Mouse (Mus musculus) CH12.LX (cell line): ENCODE measurements around the gene Stard7. TPM values are rescaled to one million over a fixed set of nuclear protein-coding genes. Genes with fewer than 3 reads are reported as not detected.

ENCODE experiments used
- DNase-seq: peaks from one replicate; pipeline ENCODE4 v3.0.0-alpha.2; 2013; ENCODE audit errors: extremely low read depth
- H3K27ac ChIP-seq: 2 replicates; pipeline ENCODE4 v1.5.1; 2012; ENCODE audit warnings: low read depth, mild to moderate bottlenecking, control low read depth, moderate library complexity; ENCODE audit not compliant: insufficient read depth
- H3K27me3 ChIP-seq: replicated peaks from 2 replicates; pipeline ENCODE3; 2012; ENCODE audit warnings: inconsistent platforms
- H3K36me3 ChIP-seq, 2 experiments: replicated peaks in 1 of 2; 2 replicates each; pipeline versions ENCODE3 to v1.6.1; 2012; ENCODE audit warnings: inconsistent platforms in 1 of 2, low read length in 1 of 2, mild to moderate bottlenecking in 1 of 2, mixed read lengths in 1 of 2, moderate library complexity in 1 of 2; ENCODE audit not compliant: control insufficient read depth in 1 of 2, insufficient read depth in 1 of 2
- H3K4me1 ChIP-seq, 2 experiments: 2 replicates each; pipeline ENCODE4 v1.6.1; 2012; ENCODE audit warnings: inconsistent platforms in 1 of 2, moderate library complexity in 1 of 2; ENCODE audit not compliant: insufficient read depth in 2 of 2, control insufficient read depth in 1 of 2
- H3K4me2 ChIP-seq: 2 replicates; pipeline ENCODE4 v1.6.1; 2012; ENCODE audit warnings: low read depth, mild to moderate bottlenecking, control low read depth; ENCODE audit not compliant: poor library complexity, insufficient read depth, severe bottlenecking
- H3K4me3 ChIP-seq, 3 experiments: fragments of 150-350 bp in 1 of 3; sonication (generic) in 1 of 3; replicated peaks in 1 of 3; 2 replicates each; pipeline versions ENCODE3 to v1.5.1; 2011 to 2012; ENCODE audit warnings: low read depth in 2 of 3, low read length in 2 of 3, mild to moderate bottlenecking in 2 of 3, moderate library complexity in 2 of 3, control low read depth in 1 of 3, improper control_type of control experiment in 1 of 3, inconsistent platforms in 1 of 3, mixed read lengths in 1 of 3; ENCODE audit not compliant: poor library complexity in 1 of 3
- H3K79me2 ChIP-seq: replicated peaks from 2 replicates; pipeline ENCODE4 v1.6.1; 2012; ENCODE audit warnings: mild to moderate bottlenecking, moderate library complexity; ENCODE audit not compliant: control insufficient read depth, poor library complexity, insufficient read depth, severe bottlenecking; ENCODE audit errors: extremely low read depth
- H3K9ac ChIP-seq: 2 replicates; pipeline ENCODE4 v1.6.1; 2012; ENCODE audit warnings: low read depth, mild to moderate bottlenecking, control low read depth, moderate library complexity; ENCODE audit not compliant: insufficient read depth
- H3K9me3 ChIP-seq: replicated peaks from 2 replicates; pipeline ENCODE3; 2012; ENCODE audit warnings: low read length, inconsistent platforms, mixed read lengths
- CHD1 ChIP-seq: IDR thresholded peaks from 2 replicates; pipeline ENCODE4 v1.6.1; 2012; ENCODE audit warnings: low read depth, low read length, improper control_type of control experiment, inconsistent platforms
- CHD2 ChIP-seq: IDR thresholded peaks from 2 replicates; pipeline ENCODE4 v1.6.1; 2011; ENCODE audit warnings: low read length, improper control_type of control experiment
- CTCF ChIP-seq, 2 experiments: IDR thresholded peaks in 1 of 2; conservative IDR thresholded peaks in 1 of 2; 2 replicates each; pipeline ENCODE4 v1.5.1; 2011 to 2012; ENCODE audit warnings: low read depth in 2 of 2, low read length in 2 of 2, improper control_type of control experiment in 1 of 2, inconsistent platforms in 1 of 2, mild to moderate bottlenecking in 1 of 2, moderate library complexity in 1 of 2
- E2F4 ChIP-seq: IDR thresholded peaks from 2 replicates; pipeline ENCODE4 v1.6.1; 2011; ENCODE audit warnings: low read depth, low read length, improper control_type of control experiment; ENCODE audit not compliant: insufficient replicate concordance
- ELF1 ChIP-seq: IDR thresholded peaks from 2 replicates; pipeline ENCODE4 v1.6.1; 2014; ENCODE audit warnings: low read depth, mild to moderate bottlenecking, inconsistent platforms, low read length, improper control_type of control experiment
- EP300 ChIP-seq: IDR thresholded peaks from 2 replicates; pipeline ENCODE4 v1.6.1; 2011; ENCODE audit warnings: low read length, improper control_type of control experiment
- ETS1 ChIP-seq: conservative IDR thresholded peaks from 2 replicates; pipeline ENCODE4 v1.6.1; 2012; ENCODE audit warnings: low read depth, mild to moderate bottlenecking, inconsistent platforms, low read length, improper control_type of control experiment, moderate library complexity
- GABPA ChIP-seq: IDR thresholded peaks from 2 replicates; pipeline ENCODE4 v1.6.1; 2012; ENCODE audit warnings: low read depth, low read length, improper control_type of control experiment, inconsistent platforms; ENCODE audit not compliant: insufficient replicate concordance
- HCFC1 ChIP-seq: IDR thresholded peaks from 2 replicates; pipeline ENCODE4 v1.6.1; 2012; ENCODE audit warnings: low read depth, mild to moderate bottlenecking, inconsistent platforms, low read length, improper control_type of control experiment
- IRF4 ChIP-seq: IDR thresholded peaks from 2 replicates; pipeline ENCODE4 v1.6.1; 2014; ENCODE audit warnings: low read depth, mild to moderate bottlenecking, inconsistent platforms, low read length, improper control_type of control experiment
- JUN ChIP-seq: IDR thresholded peaks from 2 replicates; pipeline ENCODE4 v1.6.1; 2011; ENCODE audit warnings: low read depth, mild to moderate bottlenecking, low read length, improper control_type of control experiment, moderate library complexity; ENCODE audit not compliant: insufficient read depth
- JUND ChIP-seq: conservative IDR thresholded peaks from 2 replicates; pipeline ENCODE4 v1.6.1; 2011; ENCODE audit warnings: low read depth, low read length, improper control_type of control experiment
- KAT2A ChIP-seq: IDR thresholded peaks from 2 replicates; pipeline ENCODE4 v1.6.1; 2012; ENCODE audit warnings: low read length, improper control_type of control experiment, inconsistent platforms; ENCODE audit not compliant: insufficient replicate concordance
- MAFK ChIP-seq: IDR thresholded peaks from 2 replicates; pipeline ENCODE4 v1.6.1; 2011; ENCODE audit warnings: low read length, improper control_type of control experiment; ENCODE audit not compliant: insufficient replicate concordance
- MAX ChIP-seq: IDR thresholded peaks from 2 replicates; pipeline ENCODE4 v1.6.1; 2011; ENCODE audit warnings: low read length, improper control_type of control experiment
- MAZ ChIP-seq: IDR thresholded peaks from 2 replicates; pipeline ENCODE4 v1.6.1; 2012; ENCODE audit warnings: low read depth, mild to moderate bottlenecking, inconsistent platforms, low read length, improper control_type of control experiment, moderate library complexity
- MEF2A ChIP-seq: IDR thresholded peaks from 2 replicates; pipeline ENCODE4 v1.6.1; 2014; ENCODE audit warnings: low read depth, mild to moderate bottlenecking, inconsistent platforms, low read length, improper control_type of control experiment, borderline replicate concordance
- MXI1 ChIP-seq: IDR thresholded peaks from 2 replicates; pipeline ENCODE4 v1.6.1; 2011; ENCODE audit warnings: mild to moderate bottlenecking, low read depth, low read length, improper control_type of control experiment
- MYC ChIP-seq: IDR thresholded peaks from 2 replicates; pipeline ENCODE4 v1.6.1; 2011; ENCODE audit warnings: low read depth, mild to moderate bottlenecking, improper control_type of control experiment, low read length
- NELFE ChIP-seq: IDR thresholded peaks from 2 replicates; pipeline ENCODE4 v1.6.1; 2011; ENCODE audit warnings: low read depth, low read length, improper control_type of control experiment
- NRF1 ChIP-seq: IDR thresholded peaks from 2 replicates; pipeline ENCODE4 v1.6.1; 2014; ENCODE audit warnings: low read depth, mild to moderate bottlenecking, inconsistent platforms, low read length, improper control_type of control experiment, moderate library complexity
- POLR2A ChIP-seq: IDR thresholded peaks from 2 replicates; pipeline ENCODE4 v1.6.1; 2011; ENCODE audit warnings: low read depth, mild to moderate bottlenecking, improper control_type of control experiment, low read length
- POLR2AphosphoS2 ChIP-seq: IDR thresholded peaks from 2 replicates; pipeline ENCODE4 v1.6.1; 2011; ENCODE audit warnings: low read depth, low read length, improper control_type of control experiment
- RCOR1 ChIP-seq: conservative IDR thresholded peaks from 2 replicates; pipeline ENCODE4 v1.6.1; 2012; ENCODE audit warnings: low read depth, mild to moderate bottlenecking, inconsistent platforms, low read length, improper control_type of control experiment
- SIN3A ChIP-seq: IDR thresholded peaks from 2 replicates; pipeline ENCODE4 v1.6.1; 2012; ENCODE audit warnings: low read length, improper control_type of control experiment, inconsistent platforms
- SMC3 ChIP-seq: IDR thresholded peaks from 2 replicates; pipeline ENCODE4 v1.6.1; 2011; ENCODE audit warnings: low read depth, low read length, improper control_type of control experiment
- TBP ChIP-seq: conservative IDR thresholded peaks from 2 replicates; pipeline ENCODE4 v1.6.1; 2011; ENCODE audit warnings: low read depth, low read length, improper control_type of control experiment
- TCF12 ChIP-seq: IDR thresholded peaks from 2 replicates; pipeline ENCODE4 v1.6.1; 2014; ENCODE audit warnings: low read depth, mild to moderate bottlenecking, inconsistent platforms, low read length, improper control_type of control experiment
- UBTF ChIP-seq: IDR thresholded peaks from 2 replicates; pipeline ENCODE4 v1.6.1; 2012; ENCODE audit warnings: low read depth, mild to moderate bottlenecking, inconsistent platforms, low read length, improper control_type of control experiment, moderate library complexity
- USF1 ChIP-seq: IDR thresholded peaks from 2 replicates; pipeline ENCODE4 v1.6.1; 2014; ENCODE audit warnings: low read depth, mild to moderate bottlenecking, inconsistent platforms, low read length, improper control_type of control experiment
- USF2 ChIP-seq: conservative IDR thresholded peaks from 2 replicates; pipeline ENCODE4 v1.6.1; 2011; ENCODE audit warnings: low read depth, low read length, improper control_type of control experiment
- ZC3H11A ChIP-seq: IDR thresholded peaks from 2 replicates; pipeline ENCODE4 v1.6.1; 2012; ENCODE audit warnings: low read depth, mild to moderate bottlenecking, inconsistent platforms, low read length, improper control_type of control experiment
- ZKSCAN1 ChIP-seq: IDR thresholded peaks from 2 replicates; pipeline ENCODE4 v1.6.1; 2012; ENCODE audit warnings: low read depth, inconsistent platforms, low read length, improper control_type of control experiment, borderline replicate concordance
- ZNF384 ChIP-seq: IDR thresholded peaks from 2 replicates; pipeline ENCODE4 v1.6.1; 2012; ENCODE audit warnings: low read depth, low read length, improper control_type of control experiment, inconsistent platforms
- dilution Hi-C: fragments of 300-500 bp; cut with MboI; formaldehyde crosslinking; loops from 2 replicates; pipeline ENCODE4 v1.14.3; 2020; ENCODE audit warnings: low sequenced_read_pairs; ENCODE audit not compliant: extremely low pct_unique_long_range_greater_than_20kb, extremely low pct_ligation_motif_present
- in situ Hi-C: fragments of 300-500 bp; cut with MboI; formaldehyde crosslinking; loops from 3 replicates; pipeline ENCODE4 v1.14.3; 2019; ENCODE audit warnings: low sequenced_read_pairs, low pct_ligation_motif_present, low pct_unique_long_range_greater_than_20kb, mixed read lengths
- polyA plus RNA-seq: library from polyadenylated mRNA; unstranded; fragments of >175 nt; gene quantifications from 2 replicates; pipeline ENCODE4 v1.2.1, GENCODE M21; 2012; ENCODE audit warnings: low read depth; ENCODE audit not compliant: insufficient read length
- total RNA-seq, 2 experiments: library from RNA; depleted of rRNA; stranded (reverse); fragments of 300-350 nt in 1 of 2; fragments of >200 nt in 1 of 2; gene quantifications; 2 replicates each; pipeline ENCODE4 v1.2.3; 2012 to 2014

The Stard7 gene
- total and polyA plus RNA-seq, 3 experiments = 69.0 to 122 (median 80.6) TPM

DNA sequence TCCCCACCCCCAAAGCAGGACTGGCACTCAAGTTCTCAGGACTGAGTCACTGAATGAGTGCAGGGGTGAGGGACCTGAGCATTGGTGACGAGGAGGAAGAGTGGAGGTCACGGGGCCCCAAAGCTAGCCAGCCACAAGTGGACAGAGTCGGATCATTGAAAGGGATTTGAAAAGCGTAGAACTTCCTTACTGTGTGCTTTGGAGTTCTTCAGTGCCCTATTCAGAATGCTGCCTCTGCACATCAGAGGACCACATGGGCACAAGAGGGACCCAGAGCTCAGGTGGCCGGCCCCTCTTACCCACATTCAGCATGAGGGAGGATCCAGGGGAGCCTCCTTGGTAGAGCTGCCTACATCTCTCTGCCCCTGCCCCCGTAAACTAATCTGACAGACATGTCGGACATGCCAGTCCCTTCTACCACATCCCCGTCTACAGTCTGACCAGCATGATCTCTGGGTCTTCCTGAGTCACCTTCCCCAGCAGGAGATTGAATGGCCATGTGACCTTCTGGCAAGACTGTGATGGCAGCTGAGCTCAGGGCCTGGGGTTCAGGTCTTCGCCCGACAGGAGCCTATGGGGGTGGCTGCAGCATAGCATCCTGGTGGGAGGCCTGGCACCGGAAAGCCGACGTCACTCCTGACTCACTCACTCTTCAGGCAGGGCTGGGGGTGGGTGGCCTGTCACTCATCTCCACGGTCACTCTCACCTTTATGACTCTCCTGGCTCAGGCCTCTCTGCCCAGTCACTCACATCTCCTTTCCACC, 63.0 kb downstream of the Stard7 start (continued):
- TF ChIP-seq HCFC1 = peak; percentile 12; the same call in 1 of the 2 replicates

GRCm38 (mm10) chr2:127333945-127334603, 64.1 kb downstream of the Stard7 start:
- Histone ChIP-seq H3K9ac (peak overlapping the region; percentile 50; the same call in 1 of the 2 replicates), H3K9me3 (no peaks in the 10 kb centered on the region), H3K27me3 (no peaks in the 10 kb centered on the region), H3K79me2 (peaks cover 17% of the 10 kb centered on the region), H3K4me2 (peak overlapping the region; percentile 91), H3K36me3 (peaks cover 2 to 34% of the 10 kb centered on the region in 2 experiments), H3K27ac (peak overlapping the region; percentile 98), H3K4me3 (peak overlapping the region; percentile 15 to 58 (median 42)), H3K4me1 (peaks cover 31 to 55% of the 10 kb centered on the region in 2 experiments)
- in situ Hi-C loops (no loop called here), dilution Hi-C loops (no loop called here)
- DNase-seq = peak; percentile 93
- peak; percentile 82 for TF ChIP-seq JUND
- TF ChIP-seq CHD1 = peak; percentile 60; the same call in 1 of the 2 replicates
- TF ChIP-seq POLR2AphosphoS2 = no peak
- TF ChIP-seq E2F4 = peak; percentile 74; the same call in 1 of the 2 replicates
- peak; percentile 80 for TF ChIP-seq MEF2A
- TF ChIP-seq SMC3 = peak; percentile 16
- no peak for TF ChIP-seq CTCF (conservative IDR thresholded peaks at IDR 0.05 in 1 of 2, IDR thresholded peaks at IDR 0.05 in 1 of 2; ENCODE audit: low read depth in 2 of 2, low read length in 2 of 2)
- TF ChIP-seq ZKSCAN1 = no peak
- peak; percentile 44 for TF ChIP-seq MAX
- peak; percentile 20; the same call in 1 of the 2 replicates for TF ChIP-seq UBTF
- 0 out of 2 replicates have a peak, but pooled peaks have one; percentile 57 for TF ChIP-seq MYC
- no peak for TF ChIP-seq USF2
- no peak for TF ChIP-seq KAT2A
- peak; percentile 46; the same call in 1 of the 2 replicates for TF ChIP-seq POLR2A
- peak; percentile 94; the same call in 1 of the 2 replicates for TF ChIP-seq RCOR1
- peak; percentile 46; the same call in 1 of the 2 replicates for TF ChIP-seq NELFE
- peak; percentile 93 for TF ChIP-seq ETS1
- TF ChIP-seq EP300 = peak; percentile 91
- peak; percentile 96 for TF ChIP-seq IRF4
- peak; percentile 93; the same call in 1 of the 2 replicates for TF ChIP-seq SIN3A
- TF ChIP-seq USF1 = no peak
- 0 out of 2 replicates have a peak, but pooled peaks have one; percentile 14 for TF ChIP-seq MXI1
- TF ChIP-seq MAZ = peak; percentile 94
- TF ChIP-seq TCF12 = peak; percentile 94
- no peak for TF ChIP-seq NRF1
- peak; percentile 94 for TF ChIP-seq CHD2
- no peak for TF ChIP-seq HCFC1
- TF ChIP-seq GABPA = no peak
- peak; percentile 64 for TF ChIP-seq MAFK
- peak; percentile 84 for TF ChIP-seq JUN
- TF ChIP-seq ZC3H11A = no peak
- peak; percentile 41; the same call in 1 of the 2 replicates for TF ChIP-seq ELF1
- no peak; the same call in 1 of the 2 replicates for TF ChIP-seq ZNF384
- 0 out of 2 replicates have a peak, but pooled peaks have one; percentile 40 for TF ChIP-seq TBP
